Mouse (Mus musculus) forebrain, embryonic 15.5 days (tissue): ENCODE results near the gene Grin2a. TPM values are rescaled to one million over a fixed set of nuclear protein-coding genes. Genes with fewer than 3 reads are reported as not detected.

Experiments used
- ATAC-seq: fragments of 200-750 bp; cut with Nextera tagmentation; replicated peaks from 2 replicates; pipeline ENCODE4 v1.8.0; 2017; ENCODE audit warnings: mild to moderate bottlenecking, moderate TSS enrichment, moderate library complexity
- H3K27ac ChIP-seq: fragments of 300-500 bp; sonication (generic); replicated peaks from 2 replicates; pipeline ENCODE4 v1.5.1; 2015; ENCODE audit warnings: mild to moderate bottlenecking, inconsistent platforms
- H3K27me3 ChIP-seq: fragments of 300-500 bp; sonication (generic); 2 replicates; pipeline ENCODE4 v1.6.1; 2015; ENCODE audit warnings: inconsistent platforms
- H3K36me3 ChIP-seq: fragments of 300-500 bp; sonication (generic); 2 replicates; pipeline ENCODE4 v1.6.1; 2015; ENCODE audit warnings: mild to moderate bottlenecking, inconsistent platforms
- H3K4me1 ChIP-seq: fragments of 300-500 bp; sonication (generic); 2 replicates; pipeline ENCODE4 v1.6.1; 2015; ENCODE audit warnings: inconsistent platforms
- H3K4me2 ChIP-seq: fragments of 300-500 bp; sonication (generic); replicated peaks from 2 replicates; pipeline ENCODE4 v1.6.1; 2015; ENCODE audit warnings: mild to moderate bottlenecking, inconsistent platforms
- H3K4me3 ChIP-seq: fragments of 300-500 bp; sonication (generic); 2 replicates; pipeline ENCODE4 v1.5.1; 2015; ENCODE audit warnings: mild to moderate bottlenecking, inconsistent platforms
- H3K9ac ChIP-seq: fragments of 300-500 bp; sonication (generic); replicated peaks from 2 replicates; pipeline ENCODE4 v1.6.1; 2015; ENCODE audit warnings: mild to moderate bottlenecking, inconsistent platforms
- H3K9me3 ChIP-seq: fragments of 300-500 bp; sonication (generic); 2 replicates; pipeline ENCODE4 v1.6.1; 2016; ENCODE audit warnings: inconsistent platforms
- WGBS: fragments of 180-500 bp; shearing (Covaris S2); methylation state at CpG from one replicate; pipeline ENCODE4 v1.1.7; 2015; ENCODE audit warnings: mixed read lengths; 5-methylcytosine and 5-hydroxymethylcytosine counted together
- polyA plus RNA-seq: library from polyadenylated mRNA; unstranded; fragments of >200 nt; fragmentation: Nextera tagmentation; extraction: Ambion mirVana; gene quantifications from 2 replicates; pipeline ENCODE4 v1.2.1, GENCODE M21; 2015

Gene Grin2a
- polyA plus RNA-seq, 1 experiment from 2014 or later: 2.2 TPM

- no peak overlapping the region for H3K27ac ChIP-seq
- no peak overlapping the region for H3K4me3 ChIP-seq
- no peaks in the 10 kb centered on the region for H3K9me3 ChIP-seq
- H3K4me2 ChIP-seq: no peak overlapping the region
- no peak for ATAC-seq
- no peaks in the 10 kb centered on the region for H3K36me3 ChIP-seq
- 100% methylated on average over 1 of the region's 1 CpGs for WGBS
- no peaks in the 10 kb centered on the region for H3K27me3 ChIP-seq
- no peak overlapping the region for H3K9ac ChIP-seq
- no peaks in the 10 kb centered on the region for H3K4me1 ChIP-seq
Observed at GRCm38 (mm10) chr16:9900196-9900595, 95.2 kb downstream of the Grin2a start.

- no peak for ATAC-seq
- no peak overlapping the region for H3K27ac ChIP-seq
- no peaks in the 10 kb centered on the region for H3K27me3 ChIP-seq
- WGBS: 89% methylated on average over 2 of the region's 2 CpGs
- H3K4me2 ChIP-seq: no peak overlapping the region
- no peaks in the 10 kb centered on the region for H3K9me3 ChIP-seq
- H3K4me3 ChIP-seq: no peak overlapping the region
- H3K36me3 ChIP-seq: no peaks in the 10 kb centered on the region
- H3K9ac ChIP-seq: no peak overlapping the region
- H3K4me1 ChIP-seq: no peaks in the 10 kb centered on the region
Observed at GRCm38 (mm10) chr16:9899176-9899575, 96.2 kb downstream of the Grin2a start.

GRCm38 (mm10) chr16:9895581-9895980 lies 99.8 kb downstream of the Grin2a start:
- Histone ChIP-seq H3K4me3 (no peak overlapping the region), H3K9me3 (no peaks in the 10 kb centered on the region), H3K9ac (no peak overlapping the region), H3K4me2 (no peak overlapping the region), H3K27ac (no peak overlapping the region), H3K27me3 (no peaks in the 10 kb centered on the region), H3K4me1 (no peaks in the 10 kb centered on the region), H3K36me3 (no peaks in the 10 kb centered on the region)
- 75% methylated on average over 7 of the region's 7 CpGs for WGBS
- no peak for ATAC-seq

DNA sequence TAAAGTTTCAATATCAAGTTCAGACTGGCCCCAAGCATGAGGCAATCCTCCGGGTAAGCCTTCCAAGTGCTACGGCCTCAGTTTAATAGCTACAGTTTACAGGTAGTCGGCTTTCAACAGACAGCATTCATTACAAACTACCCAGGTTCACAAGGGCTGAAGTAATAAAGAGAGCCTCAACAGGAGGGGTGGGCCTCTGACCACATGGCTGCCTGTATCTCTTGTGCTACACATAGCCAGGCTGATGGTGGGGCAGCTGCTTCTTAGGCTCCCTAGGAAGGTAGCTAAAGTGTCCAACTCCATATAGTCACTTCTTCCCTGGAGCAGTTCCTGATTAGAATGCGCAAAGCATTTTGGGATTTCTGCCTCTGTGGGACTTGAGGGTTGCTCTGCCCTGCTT lies 109.2 kb downstream of the Grin2a start:
- WGBS: 59% methylated on average over 4 of the region's 4 CpGs
- H3K4me1 ChIP-seq: no peaks in the 10 kb centered on the region
- H3K4me3 ChIP-seq: no peak overlapping the region
- no peaks in the 10 kb centered on the region for H3K27me3 ChIP-seq
- H3K9me3 ChIP-seq: no peaks in the 10 kb centered on the region
- no peaks in the 10 kb centered on the region for H3K36me3 ChIP-seq
- no peak overlapping the region for H3K9ac ChIP-seq
- no peak overlapping the region for H3K27ac ChIP-seq
- H3K4me2 ChIP-seq: no peak overlapping the region
- no peak for ATAC-seq

- Histone ChIP-seq H3K4me2 (no peak overlapping the region), H3K4me3 (no peak overlapping the region), H3K9me3 (no peaks in the 10 kb centered on the region), H3K9ac (no peak overlapping the region), H3K27ac (no peak overlapping the region), H3K27me3 (no peaks in the 10 kb centered on the region), H3K4me1 (no peaks in the 10 kb centered on the region), H3K36me3 (no peaks in the 10 kb centered on the region)
- no peak for ATAC-seq
- 92% methylated on average over 2 of the region's 2 CpGs for WGBS
Observed at GRCm38 (mm10) chr16:9884141-9884540, 111.2 kb downstream of the Grin2a start.

GRCm38 (mm10) chr16:9882420-9882819 lies 112.9 kb downstream of the Grin2a start:
- Histone ChIP-seq H3K4me1 (no peaks in the 10 kb centered on the region), H3K36me3 (no peaks in the 10 kb centered on the region), H3K9me3 (no peaks in the 10 kb centered on the region), H3K9ac (no peak overlapping the region), H3K4me3 (no peak overlapping the region), H3K27me3 (no peaks in the 10 kb centered on the region), H3K4me2 (no peak overlapping the region), H3K27ac (no peak overlapping the region)
- ATAC-seq: no peak
- WGBS: 85% methylated on average over 4 of the region's 4 CpGs

DNA sequence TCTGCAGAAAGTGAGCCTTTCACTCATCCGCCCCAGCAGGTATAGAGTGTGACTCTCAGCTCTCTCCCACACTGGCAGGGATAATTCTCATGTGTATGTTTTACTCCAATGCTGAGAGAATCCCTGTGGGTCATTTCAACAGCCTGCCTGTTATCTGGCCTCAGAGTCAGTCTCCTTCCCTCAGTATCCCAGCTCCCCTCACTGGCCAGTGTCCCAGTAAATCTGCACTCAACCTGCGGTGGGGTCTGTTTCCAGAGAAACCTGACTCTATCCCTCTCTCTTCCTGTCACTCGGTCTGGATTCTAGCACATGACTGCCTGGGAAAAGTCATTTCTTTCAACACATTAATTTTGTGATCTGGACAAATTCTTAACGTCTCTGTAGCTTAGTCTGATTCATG lies 122.4 kb downstream of the Grin2a start:
- no peak overlapping the region for H3K9ac ChIP-seq
- WGBS: 74% methylated on average over 4 of the region's 4 CpGs
- ATAC-seq: no peak
- H3K4me1 ChIP-seq: no peaks in the 10 kb centered on the region
- no peak overlapping the region for H3K4me3 ChIP-seq
- no peaks in the 10 kb centered on the region for H3K9me3 ChIP-seq
- no peaks in the 10 kb centered on the region for H3K36me3 ChIP-seq
- H3K4me2 ChIP-seq: no peak overlapping the region
- H3K27ac ChIP-seq: no peak overlapping the region
- H3K27me3 ChIP-seq: no peaks in the 10 kb centered on the region

GRCm38 (mm10) chr16:9865710-9866109 lies 129.7 kb downstream of the Grin2a start:
- no peak overlapping the region for H3K27ac ChIP-seq
- H3K4me2 ChIP-seq: no peak overlapping the region
- 76% methylated on average over 3 of the region's 3 CpGs for WGBS
- no peak for ATAC-seq
- H3K27me3 ChIP-seq: no peaks in the 10 kb centered on the region
- no peaks in the 10 kb centered on the region for H3K4me1 ChIP-seq
- no peak overlapping the region for H3K9ac ChIP-seq
- no peaks in the 10 kb centered on the region for H3K36me3 ChIP-seq
- no peak overlapping the region for H3K4me3 ChIP-seq
- H3K9me3 ChIP-seq: no peaks in the 10 kb centered on the region

DNA sequence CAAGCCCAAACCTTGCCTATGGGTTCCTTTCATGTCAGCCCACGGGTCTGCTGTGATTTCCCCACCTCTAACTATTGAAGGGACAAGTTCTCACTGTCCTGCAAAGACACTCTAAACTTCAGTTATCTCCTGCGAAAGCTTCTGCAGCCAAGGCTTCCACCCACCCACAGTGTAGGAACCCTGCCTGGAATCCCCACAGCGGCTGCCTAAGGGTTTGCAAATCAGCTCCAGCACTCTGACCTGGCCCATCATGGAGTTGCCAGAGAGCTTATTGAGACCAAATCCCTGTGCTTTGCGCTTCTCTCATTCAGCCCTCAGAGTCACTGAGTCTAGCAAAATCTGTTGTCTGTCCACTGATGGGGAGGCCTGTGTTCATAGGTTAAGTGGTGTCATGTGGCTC lies 130.3 kb downstream of the Grin2a start:
- Histone ChIP-seq H3K27me3 (no peaks in the 10 kb centered on the region), H3K36me3 (no peaks in the 10 kb centered on the region), H3K4me2 (no peak overlapping the region), H3K27ac (no peak overlapping the region), H3K9ac (no peak overlapping the region), H3K4me1 (no peaks in the 10 kb centered on the region), H3K4me3 (no peak overlapping the region), H3K9me3 (no peaks in the 10 kb centered on the region)
- WGBS: 83% methylated on average over 4 of the region's 4 CpGs
- ATAC-seq: no peak

GRCm38 (mm10) chr16:9857758-9858157 lies 137.6 kb downstream of the Grin2a start:
- Histone ChIP-seq H3K4me2 (no peak overlapping the region), H3K27ac (no peak overlapping the region), H3K36me3 (no peaks in the 10 kb centered on the region), H3K27me3 (no peaks in the 10 kb centered on the region), H3K9ac (no peak overlapping the region), H3K4me3 (no peak overlapping the region), H3K4me1 (no peaks in the 10 kb centered on the region), H3K9me3 (no peaks in the 10 kb centered on the region)
- ATAC-seq: no peak
- WGBS: 82% methylated on average over 2 of the region's 2 CpGs

DNA sequence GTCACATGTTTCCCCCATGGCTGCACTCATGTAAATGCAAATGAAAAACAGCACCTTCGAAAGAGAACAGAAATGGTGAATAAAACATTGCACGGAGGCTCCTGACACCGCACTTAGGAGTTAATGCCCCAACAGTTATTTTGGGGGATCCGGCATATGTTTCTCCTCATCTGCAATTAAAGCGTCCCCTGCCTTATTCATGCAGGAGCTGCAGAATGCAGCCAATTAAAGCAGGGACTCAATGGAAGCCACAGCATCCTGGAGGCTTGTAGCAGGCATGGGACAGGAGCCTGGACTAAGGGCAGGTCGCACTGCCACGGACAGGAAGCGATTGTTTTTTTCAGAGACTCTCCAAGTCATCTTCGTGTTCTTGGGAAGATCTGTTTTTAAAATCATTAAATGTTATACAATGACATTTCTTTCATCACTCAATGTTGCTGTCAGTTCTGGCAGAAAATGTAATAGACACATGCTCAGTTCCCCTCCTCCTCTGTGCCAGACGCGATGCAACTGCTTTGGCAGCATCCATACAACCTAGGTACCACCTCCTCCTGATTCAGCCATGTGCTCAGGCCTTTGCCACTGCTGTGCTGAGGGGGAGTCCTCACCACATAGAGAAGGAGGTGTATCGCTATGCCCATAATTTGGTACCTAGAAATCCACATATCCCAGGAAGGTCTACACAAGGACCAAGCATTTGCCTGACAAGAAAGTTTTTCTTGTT lies 143.9 kb downstream of the Grin2a start:
- Histone ChIP-seq H3K4me3 (no peak overlapping the region), H3K4me1 (no peaks in the 10 kb centered on the region), H3K4me2 (no peak overlapping the region; the same call in 1 of the 2 replicates), H3K9ac (no peak overlapping the region), H3K9me3 (no peaks in the 10 kb centered on the region), H3K27ac (peak overlapping the region; percentile 56), H3K27me3 (no peaks in the 10 kb centered on the region), H3K36me3 (no peaks in the 10 kb centered on the region)
- peak; percentile 85 for ATAC-seq
- WGBS: 54% methylated on average over 12 of the region's 12 CpGs

DNA sequence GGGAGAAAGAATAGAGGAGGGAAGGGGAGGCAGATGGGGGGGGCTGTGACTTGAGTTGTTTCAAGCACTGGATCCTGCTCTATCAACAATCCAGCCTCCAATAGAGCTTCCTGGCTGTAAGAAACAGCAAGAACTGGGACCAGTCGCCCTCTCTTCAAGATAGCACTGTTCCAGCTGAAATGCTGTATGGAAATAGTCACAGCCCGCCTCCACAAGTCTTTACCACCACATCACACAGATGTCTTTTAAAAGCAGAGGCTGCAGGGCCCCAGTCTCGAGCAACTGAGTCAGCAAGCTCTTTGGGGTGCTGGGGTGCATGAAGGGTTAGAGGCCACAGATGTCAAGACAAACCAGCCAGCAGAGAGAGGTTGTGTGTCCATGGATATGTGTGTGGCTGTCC lies 153.9 kb downstream of the Grin2a start:
- H3K9ac ChIP-seq: no peak overlapping the region
- no peaks in the 10 kb centered on the region for H3K36me3 ChIP-seq
- H3K4me2 ChIP-seq: no peak overlapping the region
- WGBS: 77% methylated on average over 3 of the region's 3 CpGs
- no peaks in the 10 kb centered on the region for H3K9me3 ChIP-seq
- H3K27me3 ChIP-seq: no peaks in the 10 kb centered on the region
- H3K4me1 ChIP-seq: no peaks in the 10 kb centered on the region
- no peak for ATAC-seq
- H3K27ac ChIP-seq: no peak overlapping the region
- no peak overlapping the region for H3K4me3 ChIP-seq

DNA sequence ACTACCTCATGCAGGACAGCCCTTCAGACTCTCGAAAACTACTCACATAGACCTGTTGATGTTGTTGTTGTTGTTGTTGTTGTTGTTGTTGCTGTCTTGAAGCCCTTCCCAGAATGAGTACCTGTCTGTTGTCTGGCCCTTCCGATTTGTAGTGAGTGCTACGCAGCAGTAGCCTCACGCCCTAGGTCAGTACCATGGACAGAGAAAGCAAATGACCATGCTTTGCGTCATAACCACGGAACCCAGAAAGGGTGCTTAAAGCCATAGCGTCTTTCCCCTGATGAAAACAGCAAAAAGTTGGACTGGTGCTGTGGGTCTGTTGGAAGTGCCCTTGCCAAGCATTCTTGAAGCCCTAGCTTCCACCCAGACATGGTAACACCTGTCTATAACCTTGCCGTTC lies 158.8 kb downstream of the Grin2a start:
- Histone ChIP-seq H3K4me1 (no peaks in the 10 kb centered on the region), H3K27ac (no peak overlapping the region), H3K9me3 (no peaks in the 10 kb centered on the region), H3K4me3 (no peak overlapping the region), H3K4me2 (no peak overlapping the region), H3K27me3 (no peaks in the 10 kb centered on the region), H3K9ac (no peak overlapping the region), H3K36me3 (no peaks in the 10 kb centered on the region)
- ATAC-seq: no peak
- WGBS: 44% methylated on average over 8 of the region's 8 CpGs
